Mouse (Mus musculus) cerebellum, postnatal 25 days (tissue): ENCODE measurements around the gene Armc3.
"Not testable (repeated sequence)": the region's sequence is repeated elsewhere in the genome, so short reads cannot be mapped to it uniquely, and the experiment has no call there.

Experiments used
- DNase-seq, 2 experiments: peaks; one replicate each; pipeline ENCODE4 v3.0.0; 2021; ENCODE audit warnings: mixed read lengths in 2 of 2

The Armc3 gene

GRCm38 (mm10) chr2:19275602-19276539 is 76.8 kb downstream of the Armc3 start:
- DNase-seq: peak; percentile 83 to 89

GRCm38 (mm10) chr2:19280331-19280730 is 81.2 kb downstream of the Armc3 start:
- DNase-seq: peak; percentile 46 to 50

DNA sequence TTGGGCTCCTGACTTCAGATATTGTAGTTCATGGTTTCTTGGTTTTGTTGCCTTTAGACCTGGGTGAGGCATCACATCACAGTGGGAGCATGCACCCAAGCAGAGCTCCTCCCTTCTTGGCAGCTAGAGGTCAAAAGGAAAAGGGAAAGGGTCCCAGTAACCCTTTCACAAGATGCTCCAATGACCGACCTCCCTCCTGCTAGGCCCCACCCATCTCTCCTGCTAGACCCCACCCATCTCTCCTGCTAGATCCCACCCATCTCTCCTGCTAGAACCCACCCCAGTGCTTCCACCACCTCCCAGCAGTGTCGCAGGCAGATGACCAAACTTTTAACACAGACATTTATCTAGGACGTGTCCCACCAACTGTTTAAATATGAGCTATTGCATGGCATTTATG is 93.3 kb downstream of the Armc3 start:
- no peak for DNase-seq

GRCm38 (mm10) chr2:19300345-19301089 is 101.4 kb downstream of the Armc3 start:
- no peak for DNase-seq

- DNase-seq: no peak
These were observed 102.1 kb downstream of the Armc3 start for GRCm38 (mm10) chr2:19301251-19301650.

DNA sequence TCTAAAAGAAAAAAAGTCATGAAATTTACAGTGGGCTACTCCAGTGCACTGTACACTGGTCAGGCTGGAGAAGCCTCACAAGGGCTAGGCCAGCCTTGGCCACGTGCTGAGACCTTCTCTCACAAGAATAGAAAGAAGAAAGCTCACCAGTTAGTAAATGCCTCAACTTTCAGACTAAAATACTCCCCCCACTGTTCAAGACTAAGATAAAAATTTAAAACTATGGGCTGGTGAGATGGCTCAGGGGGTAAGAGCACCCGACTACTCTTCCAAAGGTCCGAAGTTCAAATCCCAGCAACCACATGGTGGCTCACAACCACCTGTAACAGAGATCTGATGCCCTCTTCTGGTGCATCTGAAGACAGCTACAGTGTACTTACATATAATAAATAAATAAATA is 104.0 kb downstream of the Armc3 start:
- not testable (repeated sequence) for DNase-seq

- DNase-seq: no peak
These were observed 111.4 kb downstream of the Armc3 start for GRCm38 (mm10) chr2:19310498-19310897.

GRCm38 (mm10) chr2:19316056-19316455 is 117.0 kb downstream of the Armc3 start:
- no peak for DNase-seq

- DNase-seq: no peak
These were observed 117.6 kb downstream of the Armc3 start for GRCm38 (mm10) chr2:19316691-19317090.

- not testable (repeated sequence) for DNase-seq
These were observed 118.2 kb downstream of the Armc3 start for GRCm38 (mm10) chr2:19317151-19317812.

- DNase-seq: no peak
These were observed 119.4 kb downstream of the Armc3 start for GRCm38 (mm10) chr2:19318499-19318898.

DNA sequence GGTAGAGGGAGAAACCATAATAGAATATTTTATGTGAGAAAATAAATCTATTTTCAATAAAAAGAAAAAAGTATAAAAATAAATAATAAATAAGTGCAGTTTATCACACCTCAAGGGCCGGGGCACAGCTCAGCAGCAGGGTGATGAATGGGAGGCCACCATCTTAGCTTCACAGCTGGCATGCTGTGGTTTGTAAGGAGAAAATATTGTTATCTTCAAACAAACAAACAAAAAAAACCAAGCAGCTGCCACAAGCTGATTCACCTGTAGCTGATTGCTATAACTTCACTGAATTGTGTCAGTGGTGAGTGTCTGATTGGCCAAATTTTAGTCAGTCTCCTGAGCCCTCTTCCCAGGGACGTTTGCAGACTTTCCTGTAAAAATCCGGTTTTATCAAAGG is 120.2 kb downstream of the Armc3 start:
- no peak for DNase-seq

DNA sequence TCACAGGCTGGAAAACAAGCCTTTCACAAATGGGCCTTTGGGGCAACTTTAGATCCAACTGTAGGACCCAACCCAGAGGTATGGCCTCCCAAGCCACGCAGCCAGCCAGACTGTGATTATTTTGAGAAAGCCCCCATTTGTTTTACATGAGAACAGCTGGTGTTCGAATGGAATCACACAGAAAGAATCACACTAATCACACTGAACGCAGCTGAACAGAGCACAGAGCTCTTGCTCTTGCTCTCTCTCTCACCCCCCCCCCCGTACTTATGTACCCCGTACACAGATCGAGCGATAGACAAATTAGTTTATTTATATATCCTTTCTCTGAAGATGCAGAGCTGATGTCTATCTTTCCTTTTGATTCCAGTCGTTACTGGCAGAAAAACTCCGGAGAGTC is 123.3 kb downstream of the Armc3 start:
- no peak for DNase-seq

GRCm38 (mm10) chr2:19326376-19326775 is 127.3 kb downstream of the Armc3 start:
- no peak for DNase-seq

GRCm38 (mm10) chr2:19327811-19328210 is 128.7 kb downstream of the Armc3 start:
- no peak for DNase-seq

DNA sequence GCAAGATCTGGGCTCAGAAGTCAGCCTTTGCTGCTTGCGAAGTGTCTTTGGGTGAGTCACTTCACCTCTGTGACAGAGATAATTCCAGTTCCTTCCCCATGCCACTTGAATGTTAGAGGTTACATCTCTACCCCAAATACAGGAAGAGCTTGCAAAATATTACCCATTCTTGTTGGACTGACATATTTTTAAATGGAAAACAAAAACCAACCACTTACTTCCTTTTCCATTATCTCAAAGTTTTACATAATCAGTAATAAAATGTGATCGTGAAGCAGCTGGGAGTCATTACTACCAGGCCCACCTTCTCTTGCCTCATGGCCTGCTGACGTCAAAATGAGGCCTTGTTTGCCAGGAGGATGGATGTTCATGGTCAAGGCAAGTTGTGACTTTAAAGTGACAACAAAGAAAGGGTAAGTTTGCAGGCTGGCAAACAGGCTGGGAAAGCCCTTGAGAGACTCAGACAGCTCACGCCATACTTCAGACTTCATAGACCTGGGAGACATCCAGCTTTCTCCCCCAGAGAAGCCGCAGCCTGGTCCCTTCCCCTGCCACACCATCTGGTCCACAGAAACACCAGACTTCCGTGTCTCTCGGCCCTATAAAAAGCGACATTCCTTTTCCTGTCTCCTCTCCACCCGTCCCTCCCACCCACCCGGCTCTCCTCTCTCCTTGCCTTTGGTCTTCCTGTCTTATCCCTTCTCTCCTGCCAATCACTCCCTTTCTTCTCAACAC is 145.0 kb downstream of the Armc3 start:
- peak; percentile 32 to 41 for DNase-seq

DNA sequence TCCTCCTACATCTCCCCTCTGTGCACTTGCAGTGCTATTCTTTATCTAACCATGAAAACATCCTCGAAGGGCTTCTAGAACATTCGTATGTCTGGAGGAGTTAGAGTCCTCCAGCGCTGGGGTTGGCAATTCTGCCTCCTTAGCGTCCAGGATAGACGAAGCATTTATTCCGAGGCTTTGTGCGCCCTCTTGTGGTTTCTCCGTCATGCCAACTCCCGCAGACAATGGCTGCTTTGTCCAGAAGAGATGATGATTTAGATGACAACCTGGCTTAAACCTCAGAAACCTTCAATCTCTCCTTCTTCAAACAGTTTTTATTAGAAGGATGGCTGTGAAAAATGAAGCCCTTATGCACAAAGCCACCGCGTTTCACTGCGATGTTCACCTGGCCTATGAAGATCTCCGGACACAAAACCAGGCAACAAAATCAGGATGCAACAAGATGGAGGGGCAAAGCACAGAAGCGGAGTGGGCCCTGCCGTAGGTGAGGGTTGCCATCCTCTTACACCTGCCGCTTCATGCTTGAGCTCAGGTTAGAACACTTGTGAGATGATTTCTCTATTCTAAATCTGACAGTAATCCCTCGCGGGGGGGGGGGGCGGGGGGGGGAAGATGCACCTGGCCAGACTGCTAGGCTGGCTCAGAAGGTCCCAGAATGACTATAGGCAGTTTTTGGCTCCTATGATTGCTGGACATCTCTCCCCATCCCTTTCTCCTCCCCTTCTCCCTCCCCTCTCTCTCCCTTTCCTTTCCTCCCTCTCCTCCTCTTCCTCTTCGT is 145.7 kb downstream of the Armc3 start:
- peak; percentile 90 to 94 for DNase-seq

- no peak for DNase-seq
These were observed 146.4 kb downstream of the Armc3 start for GRCm38 (mm10) chr2:19345414-19345964.

- no peak for DNase-seq
These were observed 149.4 kb downstream of the Armc3 start for GRCm38 (mm10) chr2:19348454-19348853.

DNA sequence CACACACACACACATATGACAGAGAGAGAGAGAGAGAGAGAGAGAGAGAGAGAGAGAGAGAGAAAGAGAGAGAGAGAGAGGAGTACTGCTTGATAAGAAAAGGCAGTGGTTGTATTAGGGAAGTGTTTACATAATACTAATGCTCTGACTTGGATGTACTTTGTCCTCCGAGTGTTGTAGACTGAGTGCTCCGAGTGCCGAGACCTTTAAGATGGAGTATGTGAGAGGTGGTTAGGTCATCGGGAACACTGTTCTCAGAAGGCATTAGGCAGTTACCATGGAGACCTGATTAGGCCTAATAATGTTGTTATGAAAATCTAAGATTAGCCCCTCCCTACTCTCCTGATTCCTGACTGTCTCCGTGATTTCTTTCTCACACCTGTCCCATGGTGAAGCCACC is 151.1 kb downstream of the Armc3 start:
- no peak for DNase-seq

GRCm38 (mm10) chr2:19351615-19352253 is 152.6 kb downstream of the Armc3 start:
- no peak for DNase-seq
